Mouse (Mus musculus) liver, embryonic 16.5 days (tissue): ENCODE results near the gene Acss2. TPM values are rescaled to one million over a fixed set of nuclear protein-coding genes. Genes with fewer than 3 reads are reported as not detected.

Experiments used
- ATAC-seq: fragments of 200-750 bp; cut with Nextera tagmentation; 2 replicates; pipeline ENCODE4 v1.8.0; 2017; ENCODE audit warnings: low read depth, mild to moderate bottlenecking, moderate number of reproducible peaks, moderate library complexity
- H3K27ac ChIP-seq: fragments of 300-500 bp; sonication (generic); 2 replicates; pipeline ENCODE4 v1.5.1; 2014; ENCODE audit warnings: mild to moderate bottlenecking, low read length
- H3K27me3 ChIP-seq: fragments of 300-500 bp; sonication (generic); 2 replicates; pipeline ENCODE4 v1.6.1; 2014; ENCODE audit warnings: low read depth, low read length, mixed read lengths; ENCODE audit not compliant: control insufficient read depth, insufficient read depth
- H3K36me3 ChIP-seq: fragments of 300-500 bp; sonication (generic); 2 replicates; pipeline ENCODE4 v1.6.1; 2014; ENCODE audit warnings: mild to moderate bottlenecking; ENCODE audit not compliant: control insufficient read depth, insufficient read depth
- H3K4me1 ChIP-seq: fragments of 300-500 bp; sonication (generic); 2 replicates; pipeline ENCODE4 v1.6.1; 2014; ENCODE audit warnings: low read depth, low read length, mixed read lengths; ENCODE audit not compliant: control insufficient read depth
- H3K4me2 ChIP-seq: fragments of 300-500 bp; sonication (generic); 2 replicates; pipeline ENCODE4 v1.6.1; 2014; ENCODE audit warnings: low read depth, low read length, mixed read lengths
- H3K4me3 ChIP-seq: fragments of 300-500 bp; sonication (generic); 2 replicates; pipeline ENCODE4 v1.5.1; 2014; ENCODE audit warnings: low read depth, mild to moderate bottlenecking, low read length
- H3K9ac ChIP-seq: fragments of 300-500 bp; sonication (generic); 2 replicates; pipeline ENCODE4 v1.6.1; 2014; ENCODE audit warnings: low read depth, low read length
- H3K9me3 ChIP-seq: fragments of 300-500 bp; sonication (generic); replicated peaks from 2 replicates; pipeline ENCODE4 v1.6.1; 2016; ENCODE audit warnings: low read length; ENCODE audit not compliant: control insufficient read depth
- WGBS: fragments of 180-500 bp; shearing (Covaris S2); extraction: QIAGEN DNeasy Blood & Tissue Kit; methylation state at CpG from one replicate; pipeline ENCODE4 v1.1.7; 2014; ENCODE audit not compliant: insufficient replicate concordance; 5-methylcytosine and 5-hydroxymethylcytosine counted together
- polyA plus RNA-seq: library from polyadenylated mRNA; unstranded; fragments of >200 nt; fragmentation: Nextera tagmentation; extraction: Ambion mirVana; gene quantifications from 2 replicates; pipeline ENCODE4 v1.2.1, GENCODE M21; 2015

The Acss2 gene
- polyA plus RNA-seq, 1 experiment from 2014 or later = 29.6 TPM

GRCm38 (mm10) chr2:155611834-155612550 lies 94.2 kb downstream of the Acss2 start:
- no peak for ATAC-seq
- Histone ChIP-seq H3K9ac (no peak overlapping the region; the same call in 1 of the 2 replicates), H3K4me2 (peak overlapping the region; percentile 83), H3K36me3 (no peaks in the 10 kb centered on the region), H3K4me3 (no peak overlapping the region), H3K4me1 (peaks cover 50% of the 10 kb centered on the region), H3K9me3 (no peaks in the 10 kb centered on the region), H3K27me3 (no peaks in the 10 kb centered on the region), H3K27ac (peak overlapping the region; percentile 35; the same call in 1 of the 2 replicates)
- 63% methylated on average over 9 of the region's 9 CpGs for WGBS

GRCm38 (mm10) chr2:155613326-155613755 lies 95.6 kb downstream of the Acss2 start:
- Histone ChIP-seq H3K4me3 (peak overlapping the region; percentile 64), H3K27ac (peak overlapping the region; percentile 94), H3K36me3 (no peaks in the 10 kb centered on the region), H3K9me3 (no peaks in the 10 kb centered on the region), H3K4me2 (peak overlapping the region; percentile 83), H3K27me3 (no peaks in the 10 kb centered on the region), H3K9ac (peak overlapping the region; percentile 76), H3K4me1 (peaks cover 52% of the 10 kb centered on the region)
- peak; percentile 98 for ATAC-seq
- 3% methylated on average over 20 of the region's 20 CpGs for WGBS

GRCm38 (mm10) chr2:155613953-155614352 lies 96.2 kb downstream of the Acss2 start:
- 32% methylated on average over 8 of the region's 8 CpGs for WGBS
- Histone ChIP-seq H3K9ac (peak overlapping the region; percentile 76), H3K27me3 (no peaks in the 10 kb centered on the region), H3K4me3 (peak overlapping the region; percentile 64), H3K36me3 (no peaks in the 10 kb centered on the region), H3K27ac (peak overlapping the region; percentile 94), H3K4me2 (peak overlapping the region; percentile 83), H3K9me3 (no peaks in the 10 kb centered on the region), H3K4me1 (peaks cover 58% of the 10 kb centered on the region)
- ATAC-seq = peak; percentile 75

GRCm38 (mm10) chr2:155616971-155617370 lies 99.2 kb downstream of the Acss2 start:
- H3K27ac ChIP-seq = peak overlapping the region; percentile 53
- H3K4me3 ChIP-seq = no peak overlapping the region
- peaks cover 65% of the 10 kb centered on the region for H3K4me1 ChIP-seq
- peak overlapping the region; percentile 40 for H3K9ac ChIP-seq
- H3K36me3 ChIP-seq = no peaks in the 10 kb centered on the region
- 23% methylated on average over 6 of the region's 6 CpGs for WGBS
- ATAC-seq = no peak
- H3K4me2 ChIP-seq = peak overlapping the region; percentile 23
- H3K27me3 ChIP-seq = no peaks in the 10 kb centered on the region
- no peaks in the 10 kb centered on the region for H3K9me3 ChIP-seq

GRCm38 (mm10) chr2:155619817-155620216 lies 102.1 kb downstream of the Acss2 start:
- H3K27me3 ChIP-seq = no peaks in the 10 kb centered on the region
- no peak overlapping the region for H3K4me3 ChIP-seq
- 14% methylated on average over 8 of the region's 8 CpGs for WGBS
- no peaks in the 10 kb centered on the region for H3K9me3 ChIP-seq
- peak; percentile 78 for ATAC-seq
- no peak overlapping the region for H3K4me2 ChIP-seq
- no peak overlapping the region for H3K27ac ChIP-seq
- H3K9ac ChIP-seq = no peak overlapping the region; the same call in 1 of the 2 replicates
- peaks cover 49% of the 10 kb centered on the region for H3K4me1 ChIP-seq
- H3K36me3 ChIP-seq = no peaks in the 10 kb centered on the region

- 23% methylated on average over 11 of the region's 11 CpGs for WGBS
- peaks cover 5% of the 10 kb centered on the region for H3K27me3 ChIP-seq
- no peak for ATAC-seq
- no peak overlapping the region for H3K9ac ChIP-seq
- H3K36me3 ChIP-seq = no peaks in the 10 kb centered on the region
- H3K9me3 ChIP-seq = no peaks in the 10 kb centered on the region
- H3K4me1 ChIP-seq = peaks cover 29% of the 10 kb centered on the region
- no peak overlapping the region for H3K4me3 ChIP-seq
- no peak overlapping the region for H3K4me2 ChIP-seq
- no peak overlapping the region for H3K27ac ChIP-seq
These were observed 104.9 kb downstream of the Acss2 start for GRCm38 (mm10) chr2:155622606-155623005.

- H3K27ac ChIP-seq = no peak overlapping the region
- WGBS = 60% methylated on average over 6 of the region's 6 CpGs
These were observed 106.2 kb downstream of the Acss2 start for GRCm38 (mm10) chr2:155623996-155624395.

GRCm38 (mm10) chr2:155624730-155625129 lies 107.0 kb downstream of the Acss2 start:
- H3K27me3 ChIP-seq = peaks cover 26% of the 10 kb centered on the region
- peaks cover 21% of the 10 kb centered on the region for H3K4me1 ChIP-seq
- ATAC-seq = peak; percentile 12; the same call in 1 of the 2 replicates
- no peak overlapping the region for H3K4me3 ChIP-seq
- 22% methylated on average over 10 of the region's 10 CpGs for WGBS
- H3K4me2 ChIP-seq = no peak overlapping the region
- no peak overlapping the region for H3K9ac ChIP-seq
- no peaks in the 10 kb centered on the region for H3K36me3 ChIP-seq
- no peak overlapping the region for H3K27ac ChIP-seq
- H3K9me3 ChIP-seq = no peaks in the 10 kb centered on the region

More at GRCm38 (mm10) chr2:155623996-155624395, 106.2 kb downstream of the Acss2 start:
- peaks cover 20% of the 10 kb centered on the region for H3K4me1 ChIP-seq
- no peak overlapping the region for H3K4me3 ChIP-seq
- H3K9me3 ChIP-seq = no peaks in the 10 kb centered on the region
- no peaks in the 10 kb centered on the region for H3K36me3 ChIP-seq
- peaks cover 19% of the 10 kb centered on the region for H3K27me3 ChIP-seq
- no peak overlapping the region for H3K4me2 ChIP-seq
- no peak for ATAC-seq
- H3K9ac ChIP-seq = no peak overlapping the region

GRCm38 (mm10) chr2:155626277-155626676 lies 108.5 kb downstream of the Acss2 start:
- ATAC-seq = no peak
- no peak overlapping the region for H3K9ac ChIP-seq
- no peaks in the 10 kb centered on the region for H3K9me3 ChIP-seq
- 51% methylated on average over 15 of the region's 15 CpGs for WGBS
- peaks cover 16% of the 10 kb centered on the region for H3K4me1 ChIP-seq
- H3K4me2 ChIP-seq = no peak overlapping the region
- no peaks in the 10 kb centered on the region for H3K36me3 ChIP-seq
- H3K4me3 ChIP-seq = no peak overlapping the region
- no peak overlapping the region for H3K27ac ChIP-seq
- H3K27me3 ChIP-seq = peaks cover 42% of the 10 kb centered on the region
